Mouse (Mus musculus): ENCODE results near the gene Fut8. TPM values are rescaled to one million over a fixed set of nuclear protein-coding genes. Genes with fewer than 3 reads are reported as not detected.

Gene Fut8
- polyA plus RNA-seq, 1 experiment from 2014 or later = 69.5 TPM

DNA sequence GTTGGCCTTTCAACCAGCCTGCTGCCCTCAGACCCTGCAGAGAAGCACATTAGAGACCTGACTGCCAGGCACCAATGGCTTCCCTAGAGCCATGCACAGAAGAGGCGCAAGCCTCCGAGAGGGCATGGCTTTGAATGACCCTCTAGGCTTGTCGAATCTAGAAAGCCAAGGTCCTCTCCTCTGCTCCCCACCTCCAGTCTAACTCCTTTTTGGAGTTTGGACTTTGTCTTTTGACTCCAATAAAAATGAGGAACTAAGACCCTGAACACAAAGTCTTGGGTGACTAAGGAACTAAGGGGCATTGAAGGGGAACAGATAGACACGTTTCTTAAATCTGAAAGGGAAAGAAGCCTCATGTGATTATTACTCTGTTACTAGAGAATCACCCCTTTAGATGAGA is 39.7 kb upstream of the Fut8 start:
- Histone ChIP-seq H3K27ac (ENCODE audit: low read length) (no peak overlapping the region), H3K4me1 (ENCODE audit: control insufficient read depth, insufficient read depth, low read length) (no peaks in the 10 kb centered on the region), H3K9ac (ENCODE audit: low read depth, low read length) (no peak overlapping the region), H3K27me3 (ENCODE audit: control insufficient read depth, insufficient read depth, low read depth, low read length) (no peaks in the 10 kb centered on the region), H3K36me3 (ENCODE audit: control insufficient read depth, insufficient read depth, low read length) (no peaks in the 10 kb centered on the region), H3K4me3 (ENCODE audit: low read depth, low read length) (no peak overlapping the region), H3K4me2 (ENCODE audit: low read length) (no peak overlapping the region), H3K9me3 (replicated peaks; ENCODE audit: control insufficient read depth, low read length, poor library complexity, severe bottlenecking) (no peaks in the 10 kb centered on the region)
- WGBS = 87% methylated on average over 4 of the region's 4 CpGs
- ATAC-seq = no peak

GRCm38 (mm10) chr12:77201461-77202143 is 36.3 kb upstream of the Fut8 start:
- H3K27ac ChIP-seq (ENCODE audit: low read length) = no peak overlapping the region
- no peaks in the 10 kb centered on the region for H3K36me3 ChIP-seq (ENCODE audit: control insufficient read depth, insufficient read depth, low read length)
- no peak overlapping the region for H3K4me2 ChIP-seq (ENCODE audit: low read length)
- no peaks in the 10 kb centered on the region for H3K4me1 ChIP-seq (ENCODE audit: control insufficient read depth, insufficient read depth, low read length)
- no peak for ATAC-seq
- no peaks in the 10 kb centered on the region for H3K9me3 ChIP-seq (replicated peaks; ENCODE audit: control insufficient read depth, low read length, poor library complexity, severe bottlenecking)
- 77% methylated on average over 8 of the region's 10 CpGs for WGBS
- no peak overlapping the region for H3K4me3 ChIP-seq (ENCODE audit: low read depth, low read length)
- no peak overlapping the region for H3K9ac ChIP-seq (ENCODE audit: low read depth, low read length)
- no peaks in the 10 kb centered on the region for H3K27me3 ChIP-seq (ENCODE audit: control insufficient read depth, insufficient read depth, low read depth, low read length)

DNA sequence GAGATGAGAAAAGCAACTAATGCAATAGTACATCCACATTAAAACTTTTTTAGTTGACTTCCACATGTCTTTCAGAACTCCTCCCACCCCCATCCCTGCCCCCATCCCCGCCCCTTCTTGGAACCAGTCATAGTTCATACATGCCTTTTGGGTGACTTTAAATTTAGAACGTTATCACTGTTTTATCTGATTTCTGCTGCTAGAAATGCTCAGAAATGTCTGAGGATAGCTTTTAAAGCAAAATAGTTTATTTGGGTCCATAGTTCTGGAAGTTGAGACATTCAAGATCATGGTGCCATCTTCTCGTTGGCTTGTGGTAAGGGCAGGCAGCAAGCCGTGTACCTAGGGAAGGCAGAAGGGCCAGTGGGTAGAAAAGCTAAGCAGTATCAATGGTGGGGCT is 34.8 kb upstream of the Fut8 start:
- WGBS = 98% methylated on average over 4 of the region's 4 CpGs
- Histone ChIP-seq H3K36me3 (ENCODE audit: control insufficient read depth, insufficient read depth, low read length) (no peaks in the 10 kb centered on the region), H3K4me2 (ENCODE audit: low read length) (no peak overlapping the region), H3K27me3 (ENCODE audit: control insufficient read depth, insufficient read depth, low read depth, low read length) (no peaks in the 10 kb centered on the region), H3K27ac (ENCODE audit: low read length) (no peak overlapping the region), H3K9me3 (replicated peaks; ENCODE audit: control insufficient read depth, low read length, poor library complexity, severe bottlenecking) (no peaks in the 10 kb centered on the region), H3K4me3 (ENCODE audit: low read depth, low read length) (no peak overlapping the region), H3K9ac (ENCODE audit: low read depth, low read length) (no peak overlapping the region), H3K4me1 (ENCODE audit: control insufficient read depth, insufficient read depth, low read length) (no peaks in the 10 kb centered on the region)
- no peak for ATAC-seq

- WGBS = 85% methylated on average over 5 of the region's 5 CpGs
- ATAC-seq = no peak
- H3K4me1 ChIP-seq (ENCODE audit: control insufficient read depth, insufficient read depth, low read length) = no peaks in the 10 kb centered on the region
Measured at GRCm38 (mm10) chr12:77206852-77207251, 31.1 kb upstream of the Fut8 start.

GRCm38 (mm10) chr12:77208056-77208455 is 29.9 kb upstream of the Fut8 start:
- no peak overlapping the region for H3K9ac ChIP-seq (ENCODE audit: low read depth, low read length)
- H3K36me3 ChIP-seq (ENCODE audit: control insufficient read depth, insufficient read depth, low read length) = no peaks in the 10 kb centered on the region
- 96% methylated on average over 2 of the region's 2 CpGs for WGBS
- no peaks in the 10 kb centered on the region for H3K9me3 ChIP-seq (replicated peaks; ENCODE audit: control insufficient read depth, low read length, poor library complexity, severe bottlenecking)
- no peak for ATAC-seq
- H3K4me1 ChIP-seq (ENCODE audit: control insufficient read depth, insufficient read depth, low read length) = no peaks in the 10 kb centered on the region
- H3K27ac ChIP-seq (ENCODE audit: low read length) = no peak overlapping the region
- no peaks in the 10 kb centered on the region for H3K27me3 ChIP-seq (ENCODE audit: control insufficient read depth, insufficient read depth, low read depth, low read length)
- no peak overlapping the region for H3K4me3 ChIP-seq (ENCODE audit: low read depth, low read length)
- no peak overlapping the region for H3K4me2 ChIP-seq (ENCODE audit: low read length)

More at GRCm38 (mm10) chr12:77206852-77207251, 31.1 kb upstream of the Fut8 start:
- no peaks in the 10 kb centered on the region for H3K36me3 ChIP-seq (ENCODE audit: control insufficient read depth, insufficient read depth, low read length)
- no peak overlapping the region for H3K4me2 ChIP-seq (ENCODE audit: low read length)
- H3K27ac ChIP-seq (ENCODE audit: low read length) = no peak overlapping the region
- no peak overlapping the region for H3K9ac ChIP-seq (ENCODE audit: low read depth, low read length)
- no peak overlapping the region for H3K4me3 ChIP-seq (ENCODE audit: low read depth, low read length)
- H3K27me3 ChIP-seq (ENCODE audit: control insufficient read depth, insufficient read depth, low read depth, low read length) = no peaks in the 10 kb centered on the region
- no peaks in the 10 kb centered on the region for H3K9me3 ChIP-seq (replicated peaks; ENCODE audit: control insufficient read depth, low read length, poor library complexity, severe bottlenecking)

- Histone ChIP-seq H3K4me1 (ENCODE audit: control insufficient read depth, insufficient read depth, low read length) (no peaks in the 10 kb centered on the region), H3K36me3 (ENCODE audit: control insufficient read depth, insufficient read depth, low read length) (no peaks in the 10 kb centered on the region), H3K9me3 (replicated peaks; ENCODE audit: control insufficient read depth, low read length, poor library complexity, severe bottlenecking) (no peaks in the 10 kb centered on the region), H3K9ac (ENCODE audit: low read depth, low read length) (no peak overlapping the region), H3K4me3 (ENCODE audit: low read depth, low read length) (no peak overlapping the region), H3K27me3 (ENCODE audit: control insufficient read depth, insufficient read depth, low read depth, low read length) (no peaks in the 10 kb centered on the region), H3K27ac (ENCODE audit: low read length) (no peak overlapping the region), H3K4me2 (ENCODE audit: low read length) (no peak overlapping the region)
- no peak for ATAC-seq
- WGBS = 67% methylated on average over 5 of the region's 5 CpGs
Measured at GRCm38 (mm10) chr12:77208576-77209180, 29.2 kb upstream of the Fut8 start.

GRCm38 (mm10) chr12:77211695-77212208 is 26.2 kb upstream of the Fut8 start:
- H3K4me1 ChIP-seq (ENCODE audit: control insufficient read depth, insufficient read depth, low read length) = no peaks in the 10 kb centered on the region
- H3K9me3 ChIP-seq (replicated peaks; ENCODE audit: control insufficient read depth, low read length, poor library complexity, severe bottlenecking) = no peaks in the 10 kb centered on the region
- ATAC-seq = no peak
- 93% methylated on average over 7 of the region's 7 CpGs for WGBS
- no peak overlapping the region for H3K27ac ChIP-seq (ENCODE audit: low read length)
- H3K4me2 ChIP-seq (ENCODE audit: low read length) = no peak overlapping the region
- H3K27me3 ChIP-seq (ENCODE audit: control insufficient read depth, insufficient read depth, low read depth, low read length) = no peaks in the 10 kb centered on the region
- H3K4me3 ChIP-seq (ENCODE audit: low read depth, low read length) = no peak overlapping the region
- no peaks in the 10 kb centered on the region for H3K36me3 ChIP-seq (ENCODE audit: control insufficient read depth, insufficient read depth, low read length)
- H3K9ac ChIP-seq (ENCODE audit: low read depth, low read length) = no peak overlapping the region

GRCm38 (mm10) chr12:77213896-77214564 is 23.9 kb upstream of the Fut8 start:
- no peak overlapping the region for H3K4me3 ChIP-seq (ENCODE audit: low read depth, low read length)
- no peak overlapping the region for H3K9ac ChIP-seq (ENCODE audit: low read depth, low read length)
- H3K27me3 ChIP-seq (ENCODE audit: control insufficient read depth, insufficient read depth, low read depth, low read length) = no peaks in the 10 kb centered on the region
- no peak overlapping the region for H3K4me2 ChIP-seq (ENCODE audit: low read length)
- H3K27ac ChIP-seq (ENCODE audit: low read length) = no peak overlapping the region
- WGBS = 86% methylated on average over 6 of the region's 6 CpGs
- ATAC-seq = no peak
- no peaks in the 10 kb centered on the region for H3K9me3 ChIP-seq (replicated peaks; ENCODE audit: control insufficient read depth, low read length, poor library complexity, severe bottlenecking)
- H3K4me1 ChIP-seq (ENCODE audit: control insufficient read depth, insufficient read depth, low read length) = no peaks in the 10 kb centered on the region
- H3K36me3 ChIP-seq (ENCODE audit: control insufficient read depth, insufficient read depth, low read length) = no peaks in the 10 kb centered on the region

DNA sequence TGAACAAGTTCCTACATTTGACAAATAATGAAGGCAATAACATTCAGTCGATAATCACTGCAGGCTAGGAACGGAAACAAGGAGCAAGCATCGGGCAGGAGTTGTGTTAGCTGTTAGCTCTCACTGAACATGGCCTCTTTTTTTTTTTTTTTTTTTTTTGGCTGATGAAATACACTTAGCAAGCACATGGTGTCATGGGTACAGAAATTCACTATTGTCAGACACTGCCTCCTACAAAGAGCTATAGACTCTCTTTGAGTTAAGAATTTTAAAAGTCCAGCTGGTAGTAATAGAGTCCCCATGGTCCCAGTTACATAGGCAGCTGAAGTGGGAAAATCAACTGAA is 23.4 kb upstream of the Fut8 start:
- H3K9me3 ChIP-seq (replicated peaks; ENCODE audit: control insufficient read depth, low read length, poor library complexity, severe bottlenecking) = no peaks in the 10 kb centered on the region
- ATAC-seq = no peak
- H3K27me3 ChIP-seq (ENCODE audit: control insufficient read depth, insufficient read depth, low read depth, low read length) = no peaks in the 10 kb centered on the region
- no peak overlapping the region for H3K4me2 ChIP-seq (ENCODE audit: low read length)
- no peak overlapping the region for H3K27ac ChIP-seq (ENCODE audit: low read length)
- H3K36me3 ChIP-seq (ENCODE audit: control insufficient read depth, insufficient read depth, low read length) = no peaks in the 10 kb centered on the region
- H3K9ac ChIP-seq (ENCODE audit: low read depth, low read length) = no peak overlapping the region
- 82% methylated on average over 3 of the region's 3 CpGs for WGBS
- H3K4me3 ChIP-seq (ENCODE audit: low read depth, low read length) = no peak overlapping the region
- no peaks in the 10 kb centered on the region for H3K4me1 ChIP-seq (ENCODE audit: control insufficient read depth, insufficient read depth, low read length)

Data from midbrain, embryonic 16.5 days (tissue).